10 mouse cellular contexts compared by ENCODE assay signal in the genomic region with DNA sequence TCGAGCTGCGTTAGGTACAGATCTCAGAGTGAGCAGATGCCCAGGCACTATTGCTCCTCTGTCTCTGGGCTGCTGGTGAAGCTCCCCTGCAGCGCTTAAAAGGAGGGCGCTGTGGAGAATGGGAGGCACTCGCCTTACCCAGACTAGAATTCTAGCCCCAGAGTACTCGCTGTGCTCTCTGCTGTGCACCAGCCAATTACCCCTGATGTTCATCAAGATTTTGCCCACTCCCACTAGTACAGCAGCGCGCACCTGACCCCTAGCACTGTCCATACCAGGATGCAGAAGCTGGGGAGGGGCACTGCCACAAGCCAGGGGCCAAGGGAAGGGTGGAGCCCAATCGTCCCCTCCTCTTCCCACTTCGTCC. TPM values are rescaled to one million over a fixed set of nuclear protein-coding genes. Genes with fewer than 3 reads are reported as not detected.
A peak's percentile ranks its signal among the peaks of the same experiment; 100 is the strongest.
DNase-seq lines count a peak whose midpoint lies in the region; ATAC-seq lines count a peak whose summit lies in the region.
"Had no signal": no experiment of that assay in that cellular context is flagged by ENCODE, and none has a peak within 500 bp of the region (broad histone marks: within the 10 kb centered on the region; RNA-seq: fewer than 3 reads in every experiment).

No protein-coding gene starts in this region.

- no peak; the same call in 1 of the 2 replicates for ATAC-seq in forebrain, embryonic 13.5 days
- ATAC-seq in liver, embryonic 15.5 days (ENCODE audit: insufficient read depth), result peak; percentile 16; the same call in 1 of the 2 replicates

- H3K27ac ChIP-seq in heart, embryonic 10.5 days, result no peak overlapping the region
- no peak overlapping the region for H3K27ac ChIP-seq in forebrain, embryonic 13.5 days
- H3K27ac ChIP-seq in liver, embryonic 15.5 days (replicated peaks), result no peak overlapping the region

- H3K4me2 ChIP-seq in forebrain, embryonic 13.5 days, result peak overlapping the region; percentile 54
- peak overlapping the region; percentile 41 for H3K4me2 ChIP-seq in liver, embryonic 15.5 days

- peaks cover 54% of the 10 kb centered on the region for H3K27me3 ChIP-seq in heart, embryonic 10.5 days (ENCODE audit: insufficient read depth, poor library complexity, severe bottlenecking)
- peaks cover 24% of the 10 kb centered on the region; the same call in 1 of the 2 replicates for H3K27me3 ChIP-seq in forebrain, embryonic 13.5 days
- H3K27me3 ChIP-seq in liver, embryonic 15.5 days, result peaks cover 71% of the 10 kb centered on the region

- 10% methylated on average over 10 of the region's 10 CpGs for WGBS in heart, embryonic 10.5 days
- 2% methylated on average over 8 of the region's 10 CpGs for WGBS in forebrain, embryonic 13.5 days
- 15% methylated on average over 10 of the region's 10 CpGs for WGBS in liver, embryonic 15.5 days (ENCODE audit: insufficient replicate concordance)

- peaks cover 4% of the 10 kb centered on the region; the same call in 1 of the 2 replicates for H3K4me1 ChIP-seq in heart, embryonic 10.5 days
- peaks cover 10% of the 10 kb centered on the region; the same call in 1 of the 2 replicates for H3K4me1 ChIP-seq in forebrain, embryonic 13.5 days
- H3K4me1 ChIP-seq in liver, embryonic 15.5 days (replicated peaks), result peaks cover 8% of the 10 kb centered on the region

- no peaks in the 10 kb centered on the region for H3K9me3 ChIP-seq in heart, embryonic 10.5 days
- no peaks in the 10 kb centered on the region for H3K9me3 ChIP-seq in forebrain, embryonic 13.5 days (replicated peaks)
- no peaks in the 10 kb centered on the region for H3K9me3 ChIP-seq in liver, embryonic 15.5 days (replicated peaks)

- intact Hi-C loops in heart, postnatal 25 days (cut with DNase I), result loop anchor here (1.0 to 5.0 kb wide), 2 partner anchors 25 to 181 kb away; no protein-coding TSS in a partner anchor

- H3K36me3 ChIP-seq in heart, embryonic 10.5 days, result no peaks in the 10 kb centered on the region
- H3K36me3 ChIP-seq in forebrain, embryonic 13.5 days (ENCODE audit: poor library complexity, severe bottlenecking), result no peaks in the 10 kb centered on the region
- H3K36me3 ChIP-seq in liver, embryonic 15.5 days (replicated peaks), result no peaks in the 10 kb centered on the region

- peak overlapping the region; percentile 35; the same call in 1 of the 2 replicates for H3K4me3 ChIP-seq in heart, embryonic 10.5 days
- H3K4me3 ChIP-seq in forebrain, embryonic 13.5 days, result 0 out of 2 replicates have a peak overlapping the region, but pooled peaks have one; percentile 18
- no peak overlapping the region for H3K4me3 ChIP-seq in liver, embryonic 15.5 days (replicated peaks)

- no peak overlapping the region for H3K9ac ChIP-seq in forebrain, embryonic 13.5 days
- H3K9ac ChIP-seq in liver, embryonic 15.5 days, result no peak overlapping the region

- no peak for DNase-seq in heart, embryonic 10.5 days (ENCODE audit: low spot score)
- DNase-seq in heart, postnatal 25 days (ENCODE audit: low spot score), result no peak
- peak; percentile 5 for DNase-seq in 416B (ENCODE audit: low read depth)
- no peak for DNase-seq in adrenal gland, adult 18-20 months (ENCODE audit: low spot score in 2 of 2)
- DNase-seq in cerebellum, postnatal 25 days, result no peak
- DNase-seq in kidney, adult 8-10 months, result no peak

RNA-seq across cellular contexts. Expression of a gene that starts 10.3 kb away (rescaled TPM):
- 52.4 and 54.9 TPM in 2 replicates for polyA plus RNA-seq in heart, embryonic 10.5 days (2016; fragmentation: Nextera tagmentation; extraction: Ambion mirVana)
- total RNA-seq in heart, postnatal 25 days (2021), result 10 to 100 TPM; 40.2 to 40.7 TPM
- polyA plus RNA-seq in forebrain, embryonic 13.5 days (2015; fragmentation: Nextera tagmentation; extraction: Ambion mirVana), result 51.0 and 58.1 TPM in 2 replicates
- 66.1 and 70.2 TPM in 2 replicates for polyA plus RNA-seq in liver, embryonic 15.5 days (2015; fragmentation: Nextera tagmentation; extraction: Ambion mirVana)
- total RNA-seq in adrenal gland, adult 18-20 months (2021), result 10 to 100 TPM; 45.2 to 58.8 TPM

RNA-seq across cellular contexts. Expression of a gene that starts 24.4 kb away (rescaled TPM):
- polyA plus RNA-seq in heart, embryonic 10.5 days (2016; fragmentation: Nextera tagmentation; extraction: Ambion mirVana), result 5.3 and 9.0 TPM in 2 replicates
- 10 to 100 TPM; 39.7 to 53.5 TPM for total RNA-seq in heart, postnatal 25 days (2021)
- polyA plus RNA-seq in forebrain, embryonic 13.5 days (2015; fragmentation: Nextera tagmentation; extraction: Ambion mirVana), result 44.1 and 55.6 TPM in 2 replicates
- 4.3 and 4.4 TPM in 2 replicates for polyA plus RNA-seq in liver, embryonic 15.5 days (2015; fragmentation: Nextera tagmentation; extraction: Ambion mirVana)
- total RNA-seq in adrenal gland, adult 18-20 months (2021), result 10 to 100 TPM in 1 of 2 experiments, 1 to 10 TPM in 1; 8.9 to 23.6 TPM

RNA-seq across cellular contexts. Expression of a gene that starts 49.3 kb away (rescaled TPM):
- polyA plus RNA-seq in heart, embryonic 10.5 days (2016; fragmentation: Nextera tagmentation; extraction: Ambion mirVana), result not detected in 2 replicates
- not detected for total RNA-seq in heart, postnatal 25 days (2021)
- polyA plus RNA-seq in forebrain, embryonic 13.5 days (2015; fragmentation: Nextera tagmentation; extraction: Ambion mirVana), result not detected in 2 replicates
- not detected in 2 replicates for polyA plus RNA-seq in liver, embryonic 15.5 days (2015; fragmentation: Nextera tagmentation; extraction: Ambion mirVana)
- total RNA-seq in adrenal gland, adult 18-20 months (2021), result not detected
- polyA plus RNA-seq: brain, embryonic 14.5 days; gonadal fat pad, adult 2 months had no signal
